Mouse (Mus musculus) forebrain, postnatal 0 days (tissue): Measurements from ENCODE around the gene Rai14. TPM values are rescaled to one million over a fixed set of nuclear protein-coding genes. Genes with fewer than 3 reads are reported as not detected.

Experiments used
- ATAC-seq: fragments of 200-750 bp; cut with Nextera tagmentation; 2 replicates; pipeline ENCODE4 v1.8.0; 2017; ENCODE audit warnings: mild to moderate bottlenecking, moderate library complexity
- DNase-seq: peaks from one replicate; pipeline ENCODE4 v3.0.0-alpha.2; 2015
- H3K27ac ChIP-seq: fragments of 300-500 bp; sonication (generic); 2 replicates; pipeline ENCODE4 v1.5.1; 2014; ENCODE audit warnings: low read depth, mild to moderate bottlenecking, antibody characterized with exemption, low read length, moderate library complexity, mixed read lengths
- H3K27me3 ChIP-seq: fragments of 300-500 bp; sonication (generic); 2 replicates; pipeline ENCODE4 v1.6.1; 2014; ENCODE audit warnings: mild to moderate bottlenecking, low read length, mixed read lengths; ENCODE audit not compliant: insufficient read depth
- H3K36me3 ChIP-seq: fragments of 300-500 bp; sonication (generic); 2 replicates; pipeline ENCODE4 v1.6.1; 2014; ENCODE audit warnings: mild to moderate bottlenecking, moderate library complexity; ENCODE audit not compliant: insufficient read depth
- H3K4me1 ChIP-seq: fragments of 300-500 bp; sonication (generic); 2 replicates; pipeline ENCODE4 v1.6.1; 2014; ENCODE audit warnings: antibody characterized with exemption; ENCODE audit not compliant: insufficient read depth
- H3K4me2 ChIP-seq: fragments of 300-500 bp; sonication (generic); 2 replicates; pipeline ENCODE4 v1.6.1; 2014; ENCODE audit warnings: low read depth, mild to moderate bottlenecking, moderate library complexity
- H3K4me3 ChIP-seq: fragments of 300-500 bp; sonication (generic); 2 replicates; pipeline ENCODE4 v1.5.1; 2014; ENCODE audit warnings: low read depth, low read length, mixed read lengths
- H3K9ac ChIP-seq: fragments of 300-500 bp; sonication (generic); 2 replicates; pipeline ENCODE4 v1.6.1; 2014; ENCODE audit warnings: mild to moderate bottlenecking
- H3K9me3 ChIP-seq: fragments of 300-500 bp; sonication (generic); 2 replicates; pipeline ENCODE4 v1.6.1; 2016; ENCODE audit warnings: low read length
- CTCF ChIP-seq: sonication (generic); IDR thresholded peaks from 2 replicates; pipeline ENCODE4 v1.5.1; 2016; ENCODE audit warnings: antibody characterized with exemption, control low read depth, low read depth
- WGBS: fragments of 180-500 bp; shearing (Covaris S2); extraction: QIAGEN DNeasy Blood & Tissue Kit; methylation state at CpG from one replicate; pipeline ENCODE4 v1.1.7; 2014; 5-methylcytosine and 5-hydroxymethylcytosine counted together
- polyA plus RNA-seq: library from polyadenylated mRNA; unstranded; fragments of >200 nt; fragmentation: Nextera tagmentation; extraction: Ambion mirVana; gene quantifications from 2 replicates; pipeline ENCODE4 v1.2.1, GENCODE M21; 2015
- total RNA-seq: library from RNA; depleted of rRNA; stranded (reverse); fragments of >200 nt; gene quantifications from 2 replicates; pipeline ENCODE4 v1.2.3, GENCODE M21; 2014

The Rai14 gene
- total and polyA plus RNA-seq, 2 experiments from 2014 or later = 5.5 to 12.7 TPM

DNA sequence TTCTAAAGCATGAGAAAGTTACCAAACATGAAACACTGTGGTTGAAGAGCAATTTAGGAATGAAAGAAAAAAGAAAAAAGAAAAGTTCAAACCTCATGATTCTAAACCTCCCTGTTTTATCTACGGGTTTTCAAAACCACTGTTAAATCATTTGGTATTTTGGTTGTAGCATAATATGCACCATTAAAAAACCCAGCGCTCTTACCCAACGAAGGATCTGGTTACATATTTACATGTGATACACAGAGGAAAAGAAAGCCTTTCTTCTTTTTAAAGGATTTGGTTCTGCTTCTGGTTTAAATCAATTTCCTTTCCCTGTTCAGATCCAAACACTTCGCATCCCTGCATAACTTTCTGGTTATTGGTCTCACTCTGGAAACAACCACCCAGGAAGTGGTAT is 21.5 kb upstream of the Rai14 start:
- H3K4me2 ChIP-seq = no peak overlapping the region
- no peaks in the 10 kb centered on the region for H3K36me3 ChIP-seq
- no peaks in the 10 kb centered on the region for H3K4me1 ChIP-seq
- TF ChIP-seq CTCF = no peak
- no peaks in the 10 kb centered on the region for H3K9me3 ChIP-seq
- no peak overlapping the region for H3K4me3 ChIP-seq
- DNase-seq = no peak
- no peak overlapping the region for H3K9ac ChIP-seq
- H3K27me3 ChIP-seq = no peaks in the 10 kb centered on the region
- WGBS = 89% methylated on average over 4 of the region's 4 CpGs
- no peak overlapping the region for H3K27ac ChIP-seq
- ATAC-seq = no peak

DNA sequence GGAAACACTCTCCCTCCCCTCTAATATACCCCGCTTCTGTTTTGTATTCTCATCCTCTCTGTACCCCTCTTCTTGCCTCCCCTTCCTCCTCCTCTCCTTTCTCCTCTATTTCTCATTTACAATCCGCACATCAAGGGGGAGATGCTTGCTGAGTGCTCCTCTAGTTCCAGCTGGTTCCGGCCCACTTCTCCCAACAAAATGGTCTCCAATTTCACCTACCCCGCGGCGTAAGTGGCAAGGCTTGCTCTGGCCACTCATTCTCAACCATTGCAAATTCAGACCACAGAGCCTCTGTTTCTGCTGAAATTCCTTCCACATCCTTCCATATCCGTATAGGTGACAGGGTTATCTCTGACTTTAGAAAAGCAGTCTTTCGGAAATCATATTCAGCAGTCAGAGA is 20.8 kb upstream of the Rai14 start:
- ATAC-seq (no peak), DNase-seq (no peak)
- Histone ChIP-seq H3K4me3 (no peak overlapping the region), H3K36me3 (no peaks in the 10 kb centered on the region), H3K4me2 (no peak overlapping the region), H3K27me3 (no peaks in the 10 kb centered on the region), H3K9ac (no peak overlapping the region), H3K9me3 (no peaks in the 10 kb centered on the region), H3K27ac (no peak overlapping the region), H3K4me1 (no peaks in the 10 kb centered on the region)
- TF ChIP-seq CTCF = no peak
- WGBS = 90% methylated on average over 8 of the region's 8 CpGs

DNA sequence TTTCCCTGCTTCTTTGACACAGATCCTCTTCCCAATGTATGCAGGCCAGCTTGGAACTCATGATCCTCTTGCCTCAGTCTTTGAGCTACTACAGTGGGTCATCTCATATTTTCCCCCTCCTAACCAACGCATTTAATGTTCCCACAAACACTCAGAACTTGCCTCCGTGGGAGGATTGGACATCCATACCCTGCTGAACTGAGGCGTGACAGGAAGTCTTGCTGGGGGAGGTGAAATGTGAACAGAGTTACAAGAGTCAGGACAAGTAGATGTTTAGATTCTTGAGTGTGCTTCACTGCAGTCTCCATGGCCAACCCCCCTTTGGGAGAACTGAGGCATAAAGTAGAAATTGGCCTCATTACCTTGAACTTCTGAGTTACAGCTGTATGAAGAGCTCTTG is 17.0 kb upstream of the Rai14 start:
- WGBS = 89% methylated on average over 3 of the region's 3 CpGs
- Histone ChIP-seq H3K9ac (no peak overlapping the region), H3K36me3 (no peaks in the 10 kb centered on the region), H3K4me3 (no peak overlapping the region), H3K4me1 (no peaks in the 10 kb centered on the region), H3K27me3 (no peaks in the 10 kb centered on the region), H3K27ac (no peak overlapping the region), H3K9me3 (no peaks in the 10 kb centered on the region), H3K4me2 (no peak overlapping the region)
- DNase-seq (no peak), ATAC-seq (no peak)
- no peak for TF ChIP-seq CTCF

DNA sequence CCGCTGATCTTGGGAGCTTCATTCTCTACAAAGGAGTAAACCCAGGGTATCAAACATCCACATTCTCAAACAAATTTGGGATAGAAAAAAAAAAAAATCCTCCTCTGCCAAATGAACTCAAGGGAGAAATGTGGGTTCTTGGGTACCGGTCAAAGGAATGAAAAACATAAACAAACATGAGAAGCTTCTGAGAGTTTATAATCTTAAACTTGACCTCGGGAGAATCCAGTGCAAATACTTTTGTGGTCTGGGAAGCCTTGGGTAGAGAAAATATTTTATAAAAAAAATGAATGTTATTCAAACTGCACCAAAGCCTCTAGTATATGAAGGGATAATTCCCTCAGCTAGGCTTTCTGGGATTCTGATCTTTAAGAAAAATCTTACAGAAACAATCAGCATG is 11.8 kb upstream of the Rai14 start:
- 91% methylated on average over 3 of the region's 3 CpGs for WGBS
- H3K27ac ChIP-seq = no peak overlapping the region
- ATAC-seq = no peak

GRCm38 (mm10) chr15:10724857-10725256 is 10.4 kb upstream of the Rai14 start:
- no peaks in the 10 kb centered on the region for H3K36me3 ChIP-seq
- no peak overlapping the region for H3K4me3 ChIP-seq
- no peak for TF ChIP-seq CTCF
- no peak for ATAC-seq
- 59% methylated on average over 3 of the region's 3 CpGs for WGBS
- H3K27ac ChIP-seq = no peak overlapping the region
- no peak overlapping the region for H3K9ac ChIP-seq
- no peak overlapping the region for H3K4me2 ChIP-seq
- DNase-seq = no peak
- no peaks in the 10 kb centered on the region for H3K4me1 ChIP-seq
- H3K27me3 ChIP-seq = no peaks in the 10 kb centered on the region
- H3K9me3 ChIP-seq = no peaks in the 10 kb centered on the region

More for the DNA sequence above, 11.8 kb upstream of the Rai14 start:
- H3K36me3 ChIP-seq = no peaks in the 10 kb centered on the region
- TF ChIP-seq CTCF = no peak
- no peak overlapping the region for H3K4me2 ChIP-seq
- no peaks in the 10 kb centered on the region for H3K4me1 ChIP-seq
- H3K27me3 ChIP-seq = no peaks in the 10 kb centered on the region
- DNase-seq = no peak
- no peak overlapping the region for H3K4me3 ChIP-seq
- no peak overlapping the region for H3K9ac ChIP-seq
- no peaks in the 10 kb centered on the region for H3K9me3 ChIP-seq

- Histone ChIP-seq H3K9ac (no peak overlapping the region), H3K36me3 (no peaks in the 10 kb centered on the region), H3K4me3 (no peak overlapping the region), H3K27ac (no peak overlapping the region), H3K27me3 (no peaks in the 10 kb centered on the region), H3K4me1 (no peaks in the 10 kb centered on the region), H3K9me3 (no peaks in the 10 kb centered on the region), H3K4me2 (no peak overlapping the region)
- DNase-seq = no peak
- ATAC-seq = no peak
- no peak for TF ChIP-seq CTCF
- WGBS = 52% methylated on average over 1 of the region's 1 CpGs
Measured at GRCm38 (mm10) chr15:10723507-10723906, 9.1 kb upstream of the Rai14 start.

GRCm38 (mm10) chr15:10722629-10723339 is 8.4 kb upstream of the Rai14 start:
- 49% methylated on average over 12 of the region's 12 CpGs for WGBS
- Histone ChIP-seq H3K4me1 (no peaks in the 10 kb centered on the region), H3K9ac (no peak overlapping the region), H3K27ac (no peak overlapping the region), H3K27me3 (no peaks in the 10 kb centered on the region), H3K36me3 (no peaks in the 10 kb centered on the region), H3K4me2 (no peak overlapping the region), H3K4me3 (no peak overlapping the region), H3K9me3 (peaks cover 1% of the 10 kb centered on the region; the same call in 1 of the 2 replicates)
- no peak for TF ChIP-seq CTCF
- ATAC-seq = no peak
- no peak for DNase-seq
